Mouse (Mus musculus): ENCODE measurements around the gene Uba6. TPM values are rescaled to one million over a fixed set of nuclear protein-coding genes. Genes with fewer than 3 reads are reported as not detected.

Gene Uba6
- polyA plus RNA-seq, 1 experiment, result 3.9 TPM

DNA sequence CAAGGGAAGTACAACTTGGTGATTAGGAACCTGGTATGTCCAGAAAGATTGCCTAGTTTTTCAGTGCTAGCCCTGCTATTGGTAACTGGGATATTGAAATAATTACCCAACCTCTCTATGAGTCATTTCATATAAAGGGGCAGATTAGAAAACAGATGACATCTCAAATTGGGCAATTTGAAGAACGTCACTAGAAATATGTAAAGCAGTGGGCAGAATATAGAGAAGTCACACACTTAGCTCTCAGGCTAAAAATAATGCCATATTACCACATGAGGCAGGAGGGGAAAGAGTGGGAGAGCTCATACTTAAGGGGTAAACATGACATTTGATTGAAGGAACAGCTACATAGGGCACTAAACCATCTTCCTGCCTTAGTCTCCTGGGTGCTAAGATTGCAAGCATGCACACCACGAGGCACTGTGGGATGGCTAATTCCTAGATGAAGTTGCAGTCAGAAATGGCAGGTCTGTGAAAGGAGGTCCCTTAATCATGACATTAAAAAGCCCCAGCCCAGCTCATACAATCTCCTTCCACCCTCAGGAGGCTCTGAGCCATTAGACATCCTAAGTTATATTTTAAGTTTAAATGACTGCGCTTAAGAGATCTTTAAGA lies 93.8 kb downstream of the Uba6 start:
- Histone ChIP-seq H3K27ac (ENCODE audit: control insufficient read depth, insufficient read depth, low read depth, low read length) (no peak overlapping the region), H3K4me3 (ENCODE audit: control insufficient read depth, low read depth, low read length) (no peak overlapping the region), H3K4me1 (ENCODE audit: control insufficient read depth, insufficient read depth, low read length) (no peaks in the 10 kb centered on the region), H3K27me3 (ENCODE audit: control insufficient read depth, insufficient read depth, low read length) (no peaks in the 10 kb centered on the region), H3K36me3 (ENCODE audit: control insufficient read depth, insufficient read depth, low read length) (no peaks in the 10 kb centered on the region)
- no peak for TF ChIP-seq CTCF (IDR thresholded peaks at IDR 0.05; ENCODE audit: control insufficient read depth, insufficient read depth, insufficient replicate concordance, low read depth, low read length)
- no peak for TF ChIP-seq POLR2A (IDR thresholded peaks at IDR 0.05; ENCODE audit: control insufficient read depth, low read depth, low read length)

DNA sequence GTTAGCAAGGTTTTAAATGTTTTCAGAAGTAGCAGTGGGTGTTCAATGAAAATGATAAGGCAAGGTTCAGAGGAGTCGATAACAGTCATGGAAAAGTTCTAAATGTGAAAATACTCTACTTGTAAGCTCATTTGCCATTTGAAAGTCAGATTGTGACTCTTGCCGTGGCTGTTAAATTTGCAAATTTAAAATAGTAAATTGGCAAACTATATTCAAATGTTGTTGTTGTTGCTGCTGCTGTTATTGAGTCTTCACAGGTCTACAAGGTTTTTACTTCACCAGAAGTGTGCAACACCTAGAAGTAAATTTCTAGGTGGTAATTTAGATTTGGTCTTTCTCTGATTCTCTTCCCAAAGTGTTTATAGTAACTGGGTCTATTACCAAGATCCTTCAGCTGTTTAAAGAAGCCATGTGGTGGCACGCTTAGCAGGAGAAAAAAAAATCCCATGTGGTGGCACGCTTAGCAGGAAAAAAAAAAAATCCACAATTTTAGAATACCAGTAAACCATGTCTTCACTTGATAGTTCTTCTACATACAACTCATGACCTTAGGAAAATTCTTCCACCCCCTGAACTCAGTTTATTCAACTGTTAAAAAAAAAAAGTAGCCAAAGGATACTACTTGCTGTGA lies 99.7 kb downstream of the Uba6 start:
- H3K4me3 ChIP-seq (ENCODE audit: control insufficient read depth, low read depth, low read length), result no peak overlapping the region
- no peaks in the 10 kb centered on the region for H3K27me3 ChIP-seq (ENCODE audit: control insufficient read depth, insufficient read depth, low read length)
- no peaks in the 10 kb centered on the region for H3K4me1 ChIP-seq (ENCODE audit: control insufficient read depth, insufficient read depth, low read length)
- H3K27ac ChIP-seq (ENCODE audit: control insufficient read depth, insufficient read depth, low read depth, low read length), result no peak overlapping the region
- TF ChIP-seq CTCF (IDR thresholded peaks at IDR 0.05; ENCODE audit: control insufficient read depth, insufficient read depth, insufficient replicate concordance, low read depth, low read length) (no peak), POLR2A (IDR thresholded peaks at IDR 0.05; ENCODE audit: control insufficient read depth, low read depth, low read length) (no peak)
- H3K36me3 ChIP-seq (ENCODE audit: control insufficient read depth, insufficient read depth, low read length), result no peaks in the 10 kb centered on the region

DNA sequence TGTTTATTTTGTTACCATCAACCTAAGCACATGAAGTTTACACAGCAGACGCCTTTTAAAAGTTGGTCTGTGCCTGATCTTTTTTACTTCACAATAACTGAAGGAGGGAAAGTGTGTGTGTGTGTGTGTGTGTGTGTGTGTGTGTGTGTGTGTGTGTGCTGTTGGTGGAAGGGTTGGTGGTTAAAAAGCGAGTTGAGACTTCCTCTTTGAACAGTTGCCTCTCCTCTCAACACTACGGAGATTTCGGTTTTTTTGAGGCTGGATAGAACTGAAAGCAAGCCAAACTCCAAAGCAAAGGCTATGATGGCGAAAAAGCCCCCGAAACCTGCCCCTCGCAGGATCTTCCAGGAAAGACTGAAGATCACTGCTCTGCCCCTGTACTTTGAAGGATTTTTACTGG lies 101.1 kb downstream of the Uba6 start, which contains the start of gene Stap1:
TSS of gene Stap1 (plus strand) at position 209 of the 400 bp plus-strand sequence.
- TF ChIP-seq POLR2A (IDR thresholded peaks at IDR 0.05; ENCODE audit: control insufficient read depth, low read depth, low read length) (no peak), CTCF (IDR thresholded peaks at IDR 0.05; ENCODE audit: control insufficient read depth, insufficient read depth, insufficient replicate concordance, low read depth, low read length) (no peak)
- Histone ChIP-seq H3K4me3 (ENCODE audit: control insufficient read depth, low read depth, low read length) (no peak within 1 kb of the TSS), H3K27ac (ENCODE audit: control insufficient read depth, insufficient read depth, low read depth, low read length) (no peak within 1 kb of the TSS), H3K36me3 (ENCODE audit: control insufficient read depth, insufficient read depth, low read length) (no peaks in the 10 kb centered on the region), H3K27me3 (ENCODE audit: control insufficient read depth, insufficient read depth, low read length) (no peaks in the 10 kb centered on the region), H3K4me1 (ENCODE audit: control insufficient read depth, insufficient read depth, low read length) (peaks cover 2% of the 10 kb centered on the region)

DNA sequence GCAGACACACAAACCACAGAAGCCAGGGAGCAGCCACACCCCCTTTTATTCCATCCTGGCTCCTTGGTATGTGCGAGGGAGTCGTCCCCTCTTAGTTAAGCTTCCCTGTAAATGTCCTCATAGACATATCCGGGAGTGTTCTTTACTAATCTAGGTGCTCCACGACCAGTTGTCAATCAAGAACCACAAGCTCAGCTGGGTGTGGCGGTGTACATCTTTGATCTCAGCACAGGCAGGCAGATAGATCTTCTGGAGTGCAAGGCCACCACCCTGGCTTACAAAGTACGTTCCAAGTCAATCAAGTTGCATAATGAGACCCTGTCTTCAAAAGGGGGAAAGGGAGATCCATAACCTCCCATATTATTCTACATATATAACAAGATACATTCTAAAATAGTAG lies 103.5 kb downstream of the Uba6 start:
- no peak overlapping the region for H3K4me3 ChIP-seq (ENCODE audit: control insufficient read depth, low read depth, low read length)
- no peaks in the 10 kb centered on the region for H3K27me3 ChIP-seq (ENCODE audit: control insufficient read depth, insufficient read depth, low read length)
- peaks cover 6% of the 10 kb centered on the region for H3K4me1 ChIP-seq (ENCODE audit: control insufficient read depth, insufficient read depth, low read length)
- TF ChIP-seq CTCF (IDR thresholded peaks at IDR 0.05; ENCODE audit: control insufficient read depth, insufficient read depth, insufficient replicate concordance, low read depth, low read length) (no peak), POLR2A (IDR thresholded peaks at IDR 0.05; ENCODE audit: control insufficient read depth, low read depth, low read length) (no peak)
- H3K36me3 ChIP-seq (ENCODE audit: control insufficient read depth, insufficient read depth, low read length), result no peaks in the 10 kb centered on the region
- H3K27ac ChIP-seq (ENCODE audit: control insufficient read depth, insufficient read depth, low read depth, low read length), result no peak overlapping the region

DNA sequence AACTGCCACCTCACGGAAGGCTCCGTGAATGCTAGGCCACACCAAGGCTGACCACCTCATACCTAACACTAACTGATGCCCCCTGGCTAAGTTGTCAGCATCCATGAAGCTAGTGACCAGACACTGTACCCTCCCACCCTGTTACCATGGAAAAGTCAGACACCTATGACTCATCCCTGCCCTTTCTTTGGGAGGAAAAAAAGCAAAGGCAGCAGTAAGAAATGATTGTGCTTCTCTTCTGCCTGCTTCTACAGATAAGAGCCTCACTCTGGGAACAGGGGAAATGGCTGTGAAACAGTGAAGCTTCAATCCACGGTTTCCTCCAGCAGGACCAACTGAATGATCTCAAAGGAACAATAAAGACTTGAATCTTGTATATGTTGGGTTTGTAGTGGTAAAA lies 104.2 kb downstream of the Uba6 start:
- Histone ChIP-seq H3K27me3 (ENCODE audit: control insufficient read depth, insufficient read depth, low read length) (no peaks in the 10 kb centered on the region), H3K4me1 (ENCODE audit: control insufficient read depth, insufficient read depth, low read length) (peaks cover 6% of the 10 kb centered on the region), H3K4me3 (ENCODE audit: control insufficient read depth, low read depth, low read length) (no peak overlapping the region), H3K27ac (ENCODE audit: control insufficient read depth, insufficient read depth, low read depth, low read length) (no peak overlapping the region; the same call in 1 of the 2 replicates), H3K36me3 (ENCODE audit: control insufficient read depth, insufficient read depth, low read length) (no peaks in the 10 kb centered on the region)
- no peak for TF ChIP-seq CTCF (IDR thresholded peaks at IDR 0.05; ENCODE audit: control insufficient read depth, insufficient read depth, insufficient replicate concordance, low read depth, low read length)
- no peak for TF ChIP-seq POLR2A (IDR thresholded peaks at IDR 0.05; ENCODE audit: control insufficient read depth, low read depth, low read length)

DNA sequence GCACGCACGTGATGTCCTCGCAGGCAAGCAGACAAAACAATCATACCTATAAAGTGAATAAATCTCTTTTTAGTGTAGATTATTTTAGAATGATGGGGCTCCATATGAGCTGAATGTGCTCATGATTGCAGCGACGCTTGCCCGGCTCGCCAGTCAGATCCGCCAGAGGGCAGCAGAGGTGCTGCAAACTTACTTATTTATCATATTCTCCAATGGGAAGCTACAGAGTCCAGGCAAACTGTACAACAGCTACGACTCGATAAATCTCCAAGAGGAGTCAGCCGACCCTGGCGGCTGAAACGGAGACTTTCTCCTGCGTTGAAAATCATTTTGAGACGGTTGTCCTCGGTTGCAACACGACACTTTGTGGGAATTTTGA lies 106.1 kb downstream of the Uba6 start:
- peak overlapping the region; percentile 74 for H3K4me3 ChIP-seq (ENCODE audit: control insufficient read depth, low read depth, low read length)
- no peak overlapping the region for H3K27ac ChIP-seq (ENCODE audit: control insufficient read depth, insufficient read depth, low read depth, low read length)
- H3K27me3 ChIP-seq (ENCODE audit: control insufficient read depth, insufficient read depth, low read length), result no peaks in the 10 kb centered on the region
- H3K36me3 ChIP-seq (ENCODE audit: control insufficient read depth, insufficient read depth, low read length), result no peaks in the 10 kb centered on the region
- no peak for TF ChIP-seq POLR2A (IDR thresholded peaks at IDR 0.05; ENCODE audit: control insufficient read depth, low read depth, low read length)
- TF ChIP-seq CTCF (IDR thresholded peaks at IDR 0.05; ENCODE audit: control insufficient read depth, insufficient read depth, insufficient replicate concordance, low read depth, low read length), result peak; percentile 59; the same call in 1 of the 2 replicates
- H3K4me1 ChIP-seq (ENCODE audit: control insufficient read depth, insufficient read depth, low read length), result peaks cover 6% of the 10 kb centered on the region

DNA sequence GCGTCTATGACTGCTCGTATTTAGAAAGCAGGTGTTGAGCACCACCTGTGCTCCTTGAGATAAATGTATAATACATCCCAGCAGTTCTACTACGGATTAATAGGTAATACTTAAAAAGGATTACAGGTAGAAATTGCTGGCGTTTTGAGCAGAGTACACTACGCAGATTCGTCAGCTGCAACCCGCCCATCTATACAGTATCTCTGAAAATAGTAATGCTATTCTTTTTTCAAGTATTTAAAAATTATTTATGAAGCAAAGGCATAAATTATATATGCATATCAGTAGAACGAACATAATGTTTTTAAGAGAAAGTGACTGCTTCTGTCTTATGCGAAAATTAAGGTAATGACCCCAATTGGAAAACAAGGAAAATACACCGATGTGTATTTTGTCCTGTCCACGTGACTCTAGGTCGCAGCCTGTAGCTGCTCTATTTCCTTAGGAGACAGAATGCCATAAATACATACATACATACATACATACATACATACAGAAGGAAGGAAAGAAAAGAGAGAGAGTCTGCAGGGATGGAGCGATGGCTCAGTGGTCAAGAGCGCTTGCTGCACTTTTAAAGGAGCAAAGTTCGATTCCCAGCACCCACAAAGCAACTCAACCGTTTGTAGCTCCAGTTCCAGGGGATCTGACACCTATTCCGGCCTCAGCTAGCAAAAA lies 106.6 kb downstream of the Uba6 start:
- no peaks in the 10 kb centered on the region for H3K36me3 ChIP-seq (ENCODE audit: control insufficient read depth, insufficient read depth, low read length)
- no peak for TF ChIP-seq CTCF (IDR thresholded peaks at IDR 0.05; ENCODE audit: control insufficient read depth, insufficient read depth, insufficient replicate concordance, low read depth, low read length)
- no peak for TF ChIP-seq POLR2A (IDR thresholded peaks at IDR 0.05; ENCODE audit: control insufficient read depth, low read depth, low read length)
- no peaks in the 10 kb centered on the region for H3K27me3 ChIP-seq (ENCODE audit: control insufficient read depth, insufficient read depth, low read length)
- peak overlapping the region; percentile 98 for H3K27ac ChIP-seq (ENCODE audit: control insufficient read depth, insufficient read depth, low read depth, low read length)
- H3K4me3 ChIP-seq (ENCODE audit: control insufficient read depth, low read depth, low read length), result peak overlapping the region; percentile 99
- H3K4me1 ChIP-seq (ENCODE audit: control insufficient read depth, insufficient read depth, low read length), result peaks cover 6% of the 10 kb centered on the region
